Mouse (Mus musculus) MEL (cell line): Measurements from ENCODE around the gene Ddit4. TPM values are rescaled to one million over a fixed set of nuclear protein-coding genes. Genes with fewer than 3 reads are reported as not detected.

ENCODE experiments used
- DNase-seq: peaks from one replicate; pipeline ENCODE4 v3.0.0; 2011; ENCODE audit warnings: low read depth, low spot score
- H3K27ac ChIP-seq: 2 replicates; pipeline ENCODE4 v1.5.1; 2012; ENCODE audit warnings: low read depth, mild to moderate bottlenecking, control low read depth, low read length, moderate library complexity; ENCODE audit not compliant: control insufficient read depth
- H3K27me3 ChIP-seq, 2 experiments: fragments of 150-350 bp in 1 of 2; sonication (generic) in 1 of 2; 2 replicates each; pipeline ENCODE4 v1.6.1; 2012; ENCODE audit warnings: low read length in 2 of 2, mild to moderate bottlenecking in 2 of 2, improper control_type of control experiment in 1 of 2, moderate library complexity in 1 of 2; ENCODE audit not compliant: insufficient read depth in 2 of 2, control insufficient read depth in 1 of 2
- H3K36me3 ChIP-seq, 2 experiments: 2 replicates each; pipeline ENCODE4 v1.6.1; 2012 to 2014; ENCODE audit warnings: low read length in 2 of 2, improper control_type of control experiment in 1 of 2, inconsistent platforms in 1 of 2, mild to moderate bottlenecking in 1 of 2; ENCODE audit not compliant: insufficient read depth in 2 of 2, control insufficient read depth in 1 of 2
- H3K4me1 ChIP-seq, 2 experiments: fragments of 150-350 bp in 1 of 2; sonication (generic) in 1 of 2; 2 replicates each; pipeline ENCODE4 v1.6.1; 2012; ENCODE audit warnings: low read length in 2 of 2, improper control_type of control experiment in 1 of 2, mild to moderate bottlenecking in 1 of 2; ENCODE audit not compliant: insufficient read depth in 2 of 2, control insufficient read depth in 1 of 2
- H3K4me3 ChIP-seq, 2 experiments: fragments of 150-350 bp in 1 of 2; sonication (generic) in 1 of 2; 2 replicates each; pipeline ENCODE4 v1.5.1; 2012; ENCODE audit warnings: low read depth in 2 of 2, low read length in 2 of 2, mild to moderate bottlenecking in 2 of 2, moderate library complexity in 2 of 2, control low read depth in 1 of 2, improper control_type of control experiment in 1 of 2; ENCODE audit not compliant: control insufficient read depth in 1 of 2, insufficient read depth in 1 of 2
- H3K79me2 ChIP-seq: 2 replicates; pipeline ENCODE4 v1.6.1; 2012; ENCODE audit warnings: mild to moderate bottlenecking, low read length, moderate library complexity; ENCODE audit not compliant: control insufficient read depth, poor library complexity, insufficient read depth
- H3K9ac ChIP-seq: 2 replicates; pipeline ENCODE4 v1.6.1; 2012; ENCODE audit warnings: low read depth, mild to moderate bottlenecking, control low read depth, low read length, moderate library complexity; ENCODE audit not compliant: control insufficient read depth, poor library complexity, severe bottlenecking
- H3K9me3 ChIP-seq: fragments of 150-350 bp; sonication (generic); replicated peaks from 2 replicates; pipeline ENCODE4 v1.6.1; 2012; ENCODE audit warnings: mild to moderate bottlenecking, low read length, improper control_type of control experiment, moderate library complexity; ENCODE audit not compliant: insufficient read depth
- E2F4 ChIP-seq: IDR thresholded peaks from 2 replicates; pipeline ENCODE4 v1.6.1; 2011; ENCODE audit warnings: low read depth, low read length, improper control_type of control experiment, borderline replicate concordance
- EP300 ChIP-seq, 2 experiments: IDR thresholded peaks; 2 replicates each; pipeline ENCODE4 v1.6.1; 2011; ENCODE audit warnings: improper control_type of control experiment in 2 of 2, low read length in 2 of 2, low read depth in 1 of 2, mild to moderate bottlenecking in 1 of 2
- ETS1 ChIP-seq: IDR thresholded peaks from 2 replicates; pipeline ENCODE4 v1.6.1; 2012; ENCODE audit warnings: low read depth, mild to moderate bottlenecking, inconsistent platforms, low read length, improper control_type of control experiment, moderate library complexity
- GABPA ChIP-seq: IDR thresholded peaks from 2 replicates; pipeline ENCODE4 v1.6.1; 2012; ENCODE audit warnings: low read depth, mild to moderate bottlenecking, inconsistent platforms, low read length, improper control_type of control experiment, moderate library complexity
- HCFC1 ChIP-seq: IDR thresholded peaks from 2 replicates; pipeline ENCODE4 v1.6.1; 2012; ENCODE audit warnings: low read depth, mild to moderate bottlenecking, inconsistent platforms, low read length, improper control_type of control experiment, moderate library complexity
- JUND ChIP-seq: IDR thresholded peaks from 2 replicates; pipeline ENCODE4 v1.6.1; 2011; ENCODE audit warnings: low read depth, mild to moderate bottlenecking, improper control_type of control experiment, low read length
- MAX ChIP-seq: IDR thresholded peaks from 2 replicates; pipeline ENCODE4 v1.6.1; 2011; ENCODE audit warnings: low read length, improper control_type of control experiment
- MAZ ChIP-seq: IDR thresholded peaks from 2 replicates; pipeline ENCODE4 v1.6.1; 2012; ENCODE audit warnings: low read depth, mild to moderate bottlenecking, inconsistent platforms, low read length, improper control_type of control experiment
- MYC ChIP-seq: IDR thresholded peaks from 2 replicates; pipeline ENCODE4 v1.6.1; 2011; ENCODE audit warnings: low read depth, mild to moderate bottlenecking, low read length, improper control_type of control experiment, moderate library complexity
- NELFE ChIP-seq: IDR thresholded peaks from 2 replicates; pipeline ENCODE4 v1.6.1; 2011; ENCODE audit warnings: low read depth, low read length, improper control_type of control experiment
- RCOR1 ChIP-seq: IDR thresholded peaks from 2 replicates; pipeline ENCODE4 v1.6.1; 2012; ENCODE audit warnings: low read depth, mild to moderate bottlenecking, inconsistent platforms, low read length, improper control_type of control experiment
- SIN3A ChIP-seq: IDR thresholded peaks from 2 replicates; pipeline ENCODE4 v1.6.1; 2012; ENCODE audit warnings: low read length, improper control_type of control experiment, inconsistent platforms
- SMC3 ChIP-seq: IDR thresholded peaks from 2 replicates; pipeline ENCODE4 v1.6.1; 2011; ENCODE audit warnings: low read depth, low read length, improper control_type of control experiment
- TAL1 ChIP-seq: IDR thresholded peaks from 2 replicates; pipeline ENCODE4 v1.6.1; 2012; ENCODE audit warnings: mild to moderate bottlenecking, inconsistent platforms, low read length, moderate library complexity, mixed read lengths
- UBTF ChIP-seq: IDR thresholded peaks from 2 replicates; pipeline ENCODE4 v1.6.1; 2012; ENCODE audit warnings: low read depth, mild to moderate bottlenecking, inconsistent platforms, low read length, improper control_type of control experiment, moderate library complexity, borderline replicate concordance; ENCODE audit not compliant: insufficient read depth
- ZC3H11A ChIP-seq: IDR thresholded peaks from 2 replicates; pipeline ENCODE4 v1.6.1; 2012; ENCODE audit warnings: low read depth, mild to moderate bottlenecking, inconsistent platforms, low read length, improper control_type of control experiment
- ZMIZ1 ChIP-seq: IDR thresholded peaks from 2 replicates; pipeline ENCODE4 v1.6.1; 2012; ENCODE audit warnings: low read depth, mild to moderate bottlenecking, inconsistent platforms, low read length, improper control_type of control experiment, moderate library complexity
- polyA plus RNA-seq, 2 experiments: library from polyadenylated mRNA; stranded (reverse) in 1 of 2; unstranded in 1 of 2; fragments of >175 nt in 1 of 2; fragments of >200 nt in 1 of 2; gene quantifications; 2 replicates each; pipeline versions ENCODE4 v1.2.1 to v1.2.4; 2012; ENCODE audit warnings: low replicate concordance in 2 of 2, low read depth in 1 of 2; ENCODE audit not compliant: insufficient read length in 2 of 2, insufficient read depth in 1 of 2, missing spikeins in 1 of 2
- total RNA-seq: library from RNA; depleted of rRNA; stranded (reverse); fragments of 300-350 nt; gene quantifications from 2 replicates; pipeline ENCODE4 v1.2.3, GENCODE M21; 2012

The Ddit4 gene
- total and polyA plus RNA-seq, 3 experiments, result 2.6 to 11.6 TPM; not detected in 1

DNA sequence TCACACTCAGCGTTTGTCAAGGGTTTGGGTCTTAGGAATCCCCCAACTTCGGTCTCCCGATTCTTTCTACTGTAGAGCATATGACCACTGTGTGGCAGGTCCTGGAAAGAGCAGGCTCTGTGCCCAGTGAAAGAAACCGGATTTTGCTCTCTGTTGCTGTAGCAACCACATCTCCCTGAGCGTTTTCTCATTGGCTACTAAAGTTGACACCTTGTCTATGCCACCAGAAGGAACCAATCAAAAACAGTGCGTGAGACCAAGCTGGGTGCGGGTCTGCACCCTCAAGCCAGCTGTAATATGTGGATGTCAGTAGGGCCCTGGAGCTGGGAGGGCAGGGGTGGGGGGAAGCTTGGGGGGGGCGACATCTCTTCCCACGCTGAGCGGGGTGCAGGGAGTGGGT, 20.6 kb downstream of the Ddit4 start:
- no peak for TF ChIP-seq ETS1
- TF ChIP-seq GABPA, result no peak
- no peak for TF ChIP-seq JUND
- TF ChIP-seq TAL1, result no peak
- no peak for TF ChIP-seq RCOR1
- no peak overlapping the region for H3K27ac ChIP-seq
- peaks cover 0 to 4% of the 10 kb centered on the region in 2 experiments; a peak in 2 of 4 replicates for H3K4me1 ChIP-seq
- no peak overlapping the region for H3K9ac ChIP-seq
- no peaks in the 10 kb centered on the region for H3K36me3 ChIP-seq
- no peaks in the 10 kb centered on the region for H3K27me3 ChIP-seq
- H3K79me2 ChIP-seq, result no peaks in the 10 kb centered on the region
- H3K9me3 ChIP-seq, result no peaks in the 10 kb centered on the region
- no peak for DNase-seq
- H3K4me3 ChIP-seq, result no peak overlapping the region

- Histone ChIP-seq H3K79me2 (no peaks in the 10 kb centered on the region), H3K4me1 (peaks cover 4 to 11% of the 10 kb centered on the region in 2 experiments), H3K27ac (no peak overlapping the region), H3K36me3 (peaks cover 0 to 5% of the 10 kb centered on the region in 2 experiments; a peak in 2 of 4 replicates), H3K9ac (no peak overlapping the region), H3K4me3 (no peak overlapping the region), H3K27me3 (no peaks in the 10 kb centered on the region), H3K9me3 (no peaks in the 10 kb centered on the region)
- DNase-seq, result no peak
- TF ChIP-seq ZC3H11A (no peak), MYC (no peak), SIN3A (no peak), TAL1 (no peak), NELFE (no peak), SMC3 (no peak), HCFC1 (no peak), ZMIZ1 (no peak)
Measured at GRCm38 (mm10) chr10:59929205-59929604, 22.4 kb downstream of the Ddit4 start.

DNA sequence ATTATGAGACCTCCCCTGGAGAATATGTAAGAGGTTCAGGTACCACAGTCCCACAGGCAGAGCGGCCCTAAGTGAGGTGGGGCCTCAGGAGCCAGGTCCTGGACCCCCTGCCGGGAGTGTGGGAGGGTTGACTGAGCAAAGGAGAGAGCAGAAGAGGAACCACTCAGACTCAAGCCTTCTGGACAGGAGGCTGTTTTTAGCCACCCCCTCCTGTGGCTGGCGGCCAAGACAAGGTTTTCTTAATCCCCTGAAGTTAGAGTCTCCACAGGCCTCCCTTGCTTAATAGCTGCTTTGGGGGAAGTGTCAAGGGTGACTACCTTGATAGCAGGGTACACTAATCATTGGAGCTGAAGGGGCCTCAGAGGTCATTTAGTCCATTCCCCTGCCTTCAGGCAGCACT, 27.3 kb downstream of the Ddit4 start:
- TF ChIP-seq MAZ (peak; percentile 58; the same call in 1 of the 2 replicates), MAX (peak; percentile 15; the same call in 1 of the 2 replicates), E2F4 (no peak), UBTF (no peak), RCOR1 (peak; percentile 33; the same call in 1 of the 2 replicates), ETS1 (0 out of 2 replicates have a peak, but pooled peaks have one; percentile 50), EP300 (IDR thresholded peaks at IDR 0.05; ENCODE audit: low read depth in 1 of 2, low read length in 2 of 2) (peak; percentile 33 to 58; a peak in 3 of 4 replicates)
- H3K27ac ChIP-seq, result no peak overlapping the region

More for the DNA sequence above, 27.3 kb downstream of the Ddit4 start:
- DNase-seq, result peak; percentile 89
- H3K4me3 ChIP-seq, result no peak overlapping the region
- no peaks in the 10 kb centered on the region for H3K27me3 ChIP-seq
- H3K9me3 ChIP-seq, result no peaks in the 10 kb centered on the region
- H3K4me1 ChIP-seq, result peaks cover 10 to 22% of the 10 kb centered on the region in 2 experiments
- no peaks in the 10 kb centered on the region for H3K79me2 ChIP-seq
- H3K36me3 ChIP-seq, result peaks cover 0 to 7% of the 10 kb centered on the region in 2 experiments; a peak in 2 of 4 replicates
- H3K9ac ChIP-seq, result no peak overlapping the region
